Mouse (Mus musculus) G1E (cell line): ENCODE data around the gene Mastl.

Experiments used
- CTCF ChIP-seq: IDR thresholded peaks from 2 replicates; pipeline ENCODE4 v1.5.1; 2012; ENCODE audit warnings: low read depth, low read length, inconsistent platforms, mixed read lengths
- POLR2AphosphoS5 ChIP-seq: IDR thresholded peaks from 2 replicates; pipeline ENCODE4 v1.6.1; 2012; ENCODE audit warnings: low read depth, low read length, inconsistent platforms; ENCODE audit not compliant: insufficient replicate concordance

GRCm38 (mm10) chr2:23201034-23201433, 45.2 kb upstream of the Mastl start:
- no peak for TF ChIP-seq CTCF
- no peak for TF ChIP-seq POLR2AphosphoS5
